ENCODE assay signal across 8 mouse cellular contexts in genomic region chr4:134883266-134883665, GRCm38 (mm10). TPM values are rescaled to one million over a fixed set of nuclear protein-coding genes. Genes with fewer than 3 reads are reported as not detected.
DNase-seq lines count a peak whose midpoint lies in the region; ATAC-seq and TF ChIP-seq lines count a peak whose summit lies in the region.

No protein-coding gene starts in this region.

- H3K4me1 ChIP-seq in heart, adult 2 months (ENCODE audit: control insufficient read depth, insufficient read depth, low read length), result peaks cover 2% of the 10 kb centered on the region

- intact Hi-C loops in heart, adult 2 months (cut with DNase I), result loop anchor here (10.0 kb wide), 1 partner anchor 338 kb away; no protein-coding TSS in a partner anchor

- DNase-seq in heart, adult 2 months, result peak; percentile 21 to 41
- DNase-seq in heart, adult 9 months (ENCODE audit: low spot score in 2 of 2), result no peak
- peak; percentile 14 to 42 for DNase-seq in CD8-positive naive resting alpha-beta T cell, adult 2 months (ENCODE audit: low read depth in 2 of 2, low spot score in 2 of 2)
- DNase-seq in adrenal gland, postnatal 10 days, result peak; percentile 50
- peak; percentile 42 for DNase-seq in lung, postnatal 36 days
- peak; percentile 58 for DNase-seq in thymus, postnatal 14 days
- no peak for DNase-seq in left cerebral cortex, adult 11 months (ENCODE audit: low spot score)

- no peak overlapping the region for H3K9ac ChIP-seq in heart, adult 2 months (ENCODE audit: low read depth, low read length)

- TF ChIP-seq EP300 in heart, adult 2 months (IDR thresholded peaks at IDR 0.05; ENCODE audit: insufficient read depth, low read depth, low read length), result no peak

- peak; percentile 72 for TF ChIP-seq CTCF in heart, adult 2 months (IDR thresholded peaks at IDR 0.05)

- peak; percentile 40 to 59; a peak in 2 of 4 replicates for ATAC-seq in hematopoietic stem cell, adult 5-6 weeks (replicated peaks in 1 of 2; ENCODE audit: insufficient read depth in 1 of 2, low FRiP score in 2 of 2, low TSS enrichment in 1 of 2, low read depth in 1 of 2, poor library complexity in 2 of 2, severe bottlenecking in 2 of 2)

- no peaks in the 10 kb centered on the region for H3K27me3 ChIP-seq in heart, adult 2 months (ENCODE audit: control insufficient read depth, insufficient read depth, low read length)

- no peaks in the 10 kb centered on the region for H3K36me3 ChIP-seq in heart, adult 2 months (ENCODE audit: control insufficient read depth, insufficient read depth, low read length)

- H3K4me3 ChIP-seq in heart, adult 2 months, result no peak overlapping the region

- no peak for TF ChIP-seq POLR2A in heart, adult 2 months (IDR thresholded peaks at IDR 0.05; ENCODE audit: insufficient read depth, low read depth, low read length)

- H3K79me2 ChIP-seq in heart, adult 2 months (replicated peaks; ENCODE audit: control insufficient read depth, insufficient read depth, low read length), result no peaks in the 10 kb centered on the region

- H3K27ac ChIP-seq in heart, adult 2 months, result no peak overlapping the region; the same call in 1 of the 2 replicates

- WGBS in heart, adult 2 months, result 32% methylated on average over 7 of the region's 7 CpGs

RNA-seq across cellular contexts. Expression of gene Rhd, which starts 18.9 kb away (rescaled TPM):
- 1 to 10 TPM; 3.2 to 5.7 TPM for total RNA-seq in heart, adult 2 months (2021)
- 5.8 and 6.0 TPM in 2 replicates for polyA plus RNA-seq in heart, adult 2 months (2012; rRNA removed)
- total RNA-seq in adrenal gland, postnatal 10 days (2021), result 1 to 10 TPM; 2.5 to 7.2 TPM
- 5.5 and 34.6 TPM in 2 replicates for total RNA-seq in hematopoietic stem cell, adult 5-6 weeks (2017)

RNA-seq across cellular contexts. Expression of gene Maco1, which starts 30.1 kb away (rescaled TPM):
- 10 to 100 TPM; 16.9 to 23.4 TPM for total RNA-seq in heart, adult 2 months (2021)
- polyA plus RNA-seq in heart, adult 2 months (2012; rRNA removed), result 5.5 and 9.2 TPM in 2 replicates
- 10 to 100 TPM; 33.3 to 34.5 TPM for total RNA-seq in adrenal gland, postnatal 10 days (2021)
- 71.4 and 79.2 TPM in 2 replicates for total RNA-seq in hematopoietic stem cell, adult 5-6 weeks (2017)

RNA-seq across cellular contexts. Expression of gene Tmem50a, which starts 31.6 kb away (rescaled TPM):
- 10 to 100 TPM; 59.3 to 69.2 TPM for total RNA-seq in heart, adult 2 months (2021)
- polyA plus RNA-seq in heart, adult 2 months (2012; rRNA removed), result 81.8 and 106 TPM in 2 replicates
- 100 to 1,000 TPM; 169 to 183 TPM for total RNA-seq in adrenal gland, postnatal 10 days (2021)
- total RNA-seq in hematopoietic stem cell, adult 5-6 weeks (2017), result 226 and 246 TPM in 2 replicates

RNA-seq across cellular contexts. Expression of gene Rsrp1, which starts 40.1 kb away (rescaled TPM):
- 100 to 1,000 TPM; 137 to 175 TPM for total RNA-seq in heart, adult 2 months (2021)
- 192 TPM in 2 replicates for polyA plus RNA-seq in heart, adult 2 months (2012; rRNA removed)
- total RNA-seq in adrenal gland, postnatal 10 days (2021), result 100 to 1,000 TPM; 250 to 386 TPM
- total RNA-seq in hematopoietic stem cell, adult 5-6 weeks (2017), result 121 and 246 TPM in 2 replicates

RNA-seq across cellular contexts. Expression of gene Syf2, which starts 47.4 kb away (rescaled TPM):
- total RNA-seq in heart, adult 2 months (2021), result 10 to 100 TPM; 48.7 to 61.1 TPM
- polyA plus RNA-seq in heart, adult 2 months (2012; rRNA removed), result 24.9 and 34.1 TPM in 2 replicates
- total RNA-seq in adrenal gland, postnatal 10 days (2021), result 10 to 100 TPM; 73.1 to 74.6 TPM
- total RNA-seq in hematopoietic stem cell, adult 5-6 weeks (2017), result 251 and 314 TPM in 2 replicates

Comparison
In these comparisons a context has a peak if more than half of its experiments do, and no peak if none do; other contexts are left out.
1. DNase-seq: peak in heart, adult 2 months (2 of 2), CD8-positive naive resting alpha-beta T cell, adult 2 months (2 of 2), adrenal gland, postnatal 10 days (single experiment), lung, postnatal 36 days (single experiment) and thymus, postnatal 14 days (single experiment); none in heart, adult 9 months (0 of 2) and left cerebral cortex, adult 11 months (single experiment).